Mouse (Mus musculus): ENCODE results near the gene Ralgapa1. TPM values are rescaled to one million over a fixed set of nuclear protein-coding genes. Genes with fewer than 3 reads are reported as not detected.
A peak's percentile ranks its signal among the peaks of the same experiment; 100 is the strongest.

Ralgapa1 gene
- polyA plus RNA-seq, 1 experiment from 2014 or later: 22.1 TPM

DNA sequence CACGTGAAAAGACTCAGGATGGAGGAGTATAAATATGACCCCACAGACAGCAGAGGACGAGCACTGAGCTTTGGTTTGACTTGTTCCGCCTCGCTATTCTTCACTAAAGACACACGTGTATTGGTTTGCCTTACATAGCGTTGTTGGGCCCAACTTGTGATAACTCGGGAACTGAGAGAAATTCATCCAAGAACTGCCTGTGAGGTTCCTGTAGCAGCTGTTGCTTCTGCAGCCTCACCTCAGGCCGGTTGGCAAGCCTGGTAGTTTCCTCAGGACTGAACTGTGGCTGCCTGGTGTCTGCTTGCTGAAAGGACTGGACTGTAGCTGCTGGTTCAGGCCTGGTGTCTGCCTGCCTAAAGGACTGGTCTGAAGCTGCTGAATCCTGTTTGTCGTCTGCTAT, 250.3 kb downstream of the Ralgapa1 start:
- Histone ChIP-seq H3K27ac (ENCODE audit: low read depth, low read length) (no peak overlapping the region), H3K4me1 (ENCODE audit: control insufficient read depth, insufficient read depth, low read length) (no peaks in the 10 kb centered on the region), H3K9ac (ENCODE audit: low read length) (no peak overlapping the region), H3K4me3 (ENCODE audit: low read depth, low read length) (no peak overlapping the region), H3K4me2 (ENCODE audit: low read depth) (no peak overlapping the region), H3K27me3 (ENCODE audit: control insufficient read depth, insufficient read depth, low read length) (no peaks in the 10 kb centered on the region), H3K36me3 (ENCODE audit: control insufficient read depth, insufficient read depth, low read length) (no peaks in the 10 kb centered on the region), H3K9me3 (ENCODE audit: control insufficient read depth, low read length) (no peaks in the 10 kb centered on the region)
- DNase-seq (ENCODE audit: low spot score): no peak
- no peak for ATAC-seq (ENCODE audit: insufficient read depth, low FRiP score, low TSS enrichment)
- WGBS: 90% methylated on average over 9 of the region's 9 CpGs

DNA sequence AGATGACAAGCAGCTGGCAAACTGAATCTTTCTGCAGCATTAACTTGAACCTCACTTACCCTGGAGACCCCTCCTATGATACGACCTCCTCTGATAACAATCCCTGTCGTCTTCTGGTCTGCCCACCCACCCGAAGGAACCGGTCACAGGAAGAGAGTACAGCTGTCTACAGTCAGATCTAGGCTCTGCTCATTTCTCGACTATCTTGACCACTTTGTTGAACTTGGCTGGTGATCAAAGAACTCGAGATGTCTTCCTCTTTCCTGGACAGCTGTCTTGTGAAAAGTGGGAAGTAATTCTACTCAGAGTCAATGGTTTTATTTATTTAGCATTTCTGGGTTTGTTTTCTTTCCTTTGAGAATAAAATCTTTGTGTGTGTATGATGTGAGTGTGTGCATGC, 251.3 kb downstream of the Ralgapa1 start:
- WGBS: 81% methylated on average over 6 of the region's 6 CpGs

DNA sequence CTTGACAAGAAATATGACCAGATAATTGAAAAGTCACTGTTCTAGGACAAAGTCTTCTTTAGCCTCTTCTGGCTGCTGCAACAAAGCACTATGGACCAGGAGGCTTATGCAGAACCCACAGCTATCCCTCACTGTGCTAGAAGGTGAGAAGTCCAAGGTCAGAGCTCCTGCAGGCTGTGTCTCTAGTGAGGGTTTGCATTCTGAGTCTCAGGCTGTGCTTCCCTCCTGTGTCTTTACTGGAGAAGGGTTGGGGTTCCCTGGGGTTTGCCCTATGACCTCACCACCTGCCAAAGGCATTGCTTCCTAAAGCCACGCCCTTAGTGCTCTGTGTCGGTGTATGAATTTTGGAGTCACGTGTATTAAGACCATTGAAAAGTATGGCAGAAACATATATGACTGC, 252.5 kb downstream of the Ralgapa1 start:
- Histone ChIP-seq H3K4me2 (ENCODE audit: low read depth) (no peak overlapping the region), H3K4me3 (ENCODE audit: low read depth, low read length) (no peak overlapping the region), H3K9ac (ENCODE audit: low read length) (no peak overlapping the region), H3K27ac (ENCODE audit: low read depth, low read length) (no peak overlapping the region), H3K36me3 (ENCODE audit: control insufficient read depth, insufficient read depth, low read length) (no peaks in the 10 kb centered on the region), H3K9me3 (ENCODE audit: control insufficient read depth, low read length) (no peaks in the 10 kb centered on the region), H3K4me1 (ENCODE audit: control insufficient read depth, insufficient read depth, low read length) (no peaks in the 10 kb centered on the region), H3K27me3 (ENCODE audit: control insufficient read depth, insufficient read depth, low read length) (no peaks in the 10 kb centered on the region)
- WGBS: 81% methylated on average over 3 of the region's 3 CpGs
- DNase-seq (ENCODE audit: low spot score) (no peak), ATAC-seq (ENCODE audit: insufficient read depth, low FRiP score, low TSS enrichment) (no peak)

More for the DNA sequence above, 251.3 kb downstream of the Ralgapa1 start:
- Histone ChIP-seq H3K4me3 (ENCODE audit: low read depth, low read length) (no peak overlapping the region), H3K4me2 (ENCODE audit: low read depth) (no peak overlapping the region), H3K36me3 (ENCODE audit: control insufficient read depth, insufficient read depth, low read length) (no peaks in the 10 kb centered on the region), H3K9ac (ENCODE audit: low read length) (no peak overlapping the region), H3K9me3 (ENCODE audit: control insufficient read depth, low read length) (no peaks in the 10 kb centered on the region), H3K27me3 (ENCODE audit: control insufficient read depth, insufficient read depth, low read length) (no peaks in the 10 kb centered on the region), H3K4me1 (ENCODE audit: control insufficient read depth, insufficient read depth, low read length) (no peaks in the 10 kb centered on the region), H3K27ac (ENCODE audit: low read depth, low read length) (no peak overlapping the region)
- no peak for DNase-seq (ENCODE audit: low spot score)
- no peak for ATAC-seq (ENCODE audit: insufficient read depth, low FRiP score, low TSS enrichment)

DNA sequence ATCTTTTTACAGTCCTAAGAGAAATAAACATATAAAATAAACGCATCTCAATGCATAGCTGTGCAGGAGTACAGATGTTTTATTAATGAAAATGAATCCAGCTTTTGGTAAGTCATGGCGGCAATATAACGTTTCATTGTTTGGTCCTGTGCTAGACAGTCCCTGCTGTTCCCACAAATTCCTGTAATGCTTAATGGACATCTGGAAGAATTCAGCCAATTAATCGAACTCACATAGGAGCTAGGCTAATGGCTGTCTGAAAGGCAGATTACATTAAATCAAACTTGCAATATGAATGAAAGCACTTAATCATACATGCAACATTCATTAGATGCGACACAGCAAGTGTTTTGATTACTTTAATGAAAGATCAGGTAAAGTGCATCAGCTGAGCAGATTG, 254.1 kb downstream of the Ralgapa1 start:
- H3K4me1 ChIP-seq (ENCODE audit: control insufficient read depth, insufficient read depth, low read length): no peaks in the 10 kb centered on the region
- H3K36me3 ChIP-seq (ENCODE audit: control insufficient read depth, insufficient read depth, low read length): no peaks in the 10 kb centered on the region
- no peak overlapping the region for H3K4me2 ChIP-seq (ENCODE audit: low read depth)
- ATAC-seq (ENCODE audit: insufficient read depth, low FRiP score, low TSS enrichment) (no peak), DNase-seq (ENCODE audit: low spot score) (no peak)
- no peaks in the 10 kb centered on the region for H3K9me3 ChIP-seq (ENCODE audit: control insufficient read depth, low read length)
- no peaks in the 10 kb centered on the region for H3K27me3 ChIP-seq (ENCODE audit: control insufficient read depth, insufficient read depth, low read length)
- 87% methylated on average over 5 of the region's 5 CpGs for WGBS
- no peak overlapping the region for H3K9ac ChIP-seq (ENCODE audit: low read length)
- no peak overlapping the region for H3K4me3 ChIP-seq (ENCODE audit: low read depth, low read length)
- H3K27ac ChIP-seq (ENCODE audit: low read depth, low read length): no peak overlapping the region

DNA sequence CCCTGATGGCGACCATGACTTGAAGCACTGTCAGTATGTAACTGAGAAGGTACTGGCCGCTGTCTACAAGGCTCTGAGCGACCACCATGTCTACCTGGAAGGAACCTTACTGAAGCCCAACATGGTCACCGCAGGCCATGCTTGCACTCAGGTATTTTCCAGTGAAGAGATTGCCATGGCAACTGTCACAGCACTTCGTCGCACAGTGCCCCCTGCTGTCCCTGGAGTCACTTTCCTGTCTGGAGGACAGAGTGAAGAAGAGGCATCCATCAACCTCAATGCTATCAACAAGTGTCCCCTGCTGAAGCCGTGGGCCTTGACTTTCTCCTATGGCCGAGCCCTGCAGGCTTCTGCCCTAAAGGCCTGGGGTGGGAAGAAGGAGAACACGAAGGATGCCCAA, 255.1 kb downstream of the Ralgapa1 start:
- H3K27me3 ChIP-seq (ENCODE audit: control insufficient read depth, insufficient read depth, low read length): no peaks in the 10 kb centered on the region

DNA sequence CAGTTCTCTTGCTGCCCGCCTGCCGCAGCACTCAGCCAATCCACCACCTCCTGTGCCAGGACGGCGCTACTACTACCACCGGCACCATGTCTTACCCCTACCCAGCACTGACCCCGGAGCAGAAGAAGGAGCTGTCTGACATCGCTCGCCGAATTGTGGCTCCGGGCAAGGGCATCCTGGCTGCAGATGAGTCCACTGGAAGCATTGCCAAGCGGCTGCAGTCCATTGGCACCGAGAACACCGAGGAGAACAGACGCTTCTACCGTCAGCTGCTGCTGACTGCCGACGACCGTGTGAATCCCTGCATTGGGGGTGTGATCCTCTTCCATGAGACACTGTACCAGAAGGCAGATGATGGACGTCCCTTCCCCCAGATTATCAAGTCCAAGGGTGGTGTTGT, 255.8 kb downstream of the Ralgapa1 start, which contains the start of gene Aldoart2:
Gene Aldoart2, plus strand, starts transcription at position 34 of the 400 bp plus-strand sequence.
- Histone ChIP-seq H3K36me3 (ENCODE audit: control insufficient read depth, insufficient read depth, low read length) (no peaks in the 10 kb centered on the region), H3K27ac (ENCODE audit: low read depth, low read length) (no peak within 1 kb of the TSS), H3K27me3 (ENCODE audit: control insufficient read depth, insufficient read depth, low read length) (no peaks in the 10 kb centered on the region), H3K4me1 (ENCODE audit: control insufficient read depth, insufficient read depth, low read length) (no peaks in the 10 kb centered on the region), H3K4me3 (ENCODE audit: low read depth, low read length) (no peak within 1 kb of the TSS), H3K9ac (ENCODE audit: low read length) (no peak within 1 kb of the TSS), H3K4me2 (ENCODE audit: low read depth) (no peak within 1 kb of the TSS), H3K9me3 (ENCODE audit: control insufficient read depth, low read length) (no peaks in the 10 kb centered on the region)
- DNase-seq (ENCODE audit: low spot score): no peak
- ATAC-seq (ENCODE audit: insufficient read depth, low FRiP score, low TSS enrichment): no peak
- WGBS: 97% methylated on average over 19 of the region's 19 CpGs

More for the DNA sequence above, 255.1 kb downstream of the Ralgapa1 start:
- H3K4me3 ChIP-seq (ENCODE audit: low read depth, low read length): no peak overlapping the region
- H3K9me3 ChIP-seq (ENCODE audit: control insufficient read depth, low read length): no peaks in the 10 kb centered on the region
- DNase-seq (ENCODE audit: low spot score): no peak
- no peaks in the 10 kb centered on the region for H3K4me1 ChIP-seq (ENCODE audit: control insufficient read depth, insufficient read depth, low read length)
- 72% methylated on average over 9 of the region's 9 CpGs for WGBS
- H3K4me2 ChIP-seq (ENCODE audit: low read depth): no peak overlapping the region
- no peaks in the 10 kb centered on the region for H3K36me3 ChIP-seq (ENCODE audit: control insufficient read depth, insufficient read depth, low read length)
- H3K27ac ChIP-seq (ENCODE audit: low read depth, low read length): no peak overlapping the region
- H3K9ac ChIP-seq (ENCODE audit: low read length): no peak overlapping the region
- no peak for ATAC-seq (ENCODE audit: insufficient read depth, low FRiP score, low TSS enrichment)

DNA sequence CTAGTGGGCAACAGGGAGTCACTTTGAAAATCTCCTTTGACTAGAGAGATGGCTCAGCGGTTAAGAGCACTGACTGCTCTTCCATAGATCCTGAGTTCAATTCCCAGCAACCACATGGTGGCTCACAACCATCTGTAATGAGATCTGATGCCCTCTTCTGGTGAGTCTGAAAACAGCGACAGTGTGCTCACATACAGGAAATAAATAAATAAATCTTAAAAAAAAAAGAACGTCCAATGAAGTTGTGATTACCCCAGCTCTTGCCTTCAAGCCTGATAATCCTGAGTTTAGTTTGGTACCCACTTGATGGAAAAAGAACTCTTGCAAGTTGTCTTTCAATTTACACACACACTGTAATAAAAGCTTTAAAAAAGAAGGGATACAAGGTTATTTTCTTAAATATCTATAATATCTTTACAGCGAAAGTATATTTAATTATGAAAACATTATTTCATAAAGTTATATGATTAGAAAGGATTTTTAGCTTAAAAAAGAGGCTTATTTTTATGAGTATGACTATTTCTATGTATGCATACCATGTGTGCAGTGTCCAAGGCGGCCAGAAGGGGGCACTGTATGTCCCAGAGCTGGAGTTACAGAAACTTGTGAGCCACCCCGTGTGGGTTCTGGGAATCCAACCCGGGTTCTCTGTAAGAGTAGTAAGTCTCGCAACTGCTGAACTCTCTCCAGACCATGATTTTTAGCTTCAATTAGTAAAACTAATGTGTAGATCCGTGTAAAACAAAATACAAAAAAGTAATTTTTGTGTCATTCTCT, 256.6 kb downstream of the Ralgapa1 start:
- WGBS: 87% methylated on average over 9 of the region's 9 CpGs
- Histone ChIP-seq H3K4me2 (ENCODE audit: low read depth) (no peak overlapping the region), H3K27me3 (ENCODE audit: control insufficient read depth, insufficient read depth, low read length) (no peaks in the 10 kb centered on the region), H3K36me3 (ENCODE audit: control insufficient read depth, insufficient read depth, low read length) (no peaks in the 10 kb centered on the region), H3K9ac (ENCODE audit: low read length) (no peak overlapping the region), H3K27ac (ENCODE audit: low read depth, low read length) (no peak overlapping the region), H3K4me1 (ENCODE audit: control insufficient read depth, insufficient read depth, low read length) (no peaks in the 10 kb centered on the region), H3K4me3 (ENCODE audit: low read depth, low read length) (no peak overlapping the region), H3K9me3 (ENCODE audit: control insufficient read depth, low read length) (no peaks in the 10 kb centered on the region)
- ATAC-seq (ENCODE audit: insufficient read depth, low FRiP score, low TSS enrichment) (no peak), DNase-seq (ENCODE audit: low spot score) (no peak)

DNA sequence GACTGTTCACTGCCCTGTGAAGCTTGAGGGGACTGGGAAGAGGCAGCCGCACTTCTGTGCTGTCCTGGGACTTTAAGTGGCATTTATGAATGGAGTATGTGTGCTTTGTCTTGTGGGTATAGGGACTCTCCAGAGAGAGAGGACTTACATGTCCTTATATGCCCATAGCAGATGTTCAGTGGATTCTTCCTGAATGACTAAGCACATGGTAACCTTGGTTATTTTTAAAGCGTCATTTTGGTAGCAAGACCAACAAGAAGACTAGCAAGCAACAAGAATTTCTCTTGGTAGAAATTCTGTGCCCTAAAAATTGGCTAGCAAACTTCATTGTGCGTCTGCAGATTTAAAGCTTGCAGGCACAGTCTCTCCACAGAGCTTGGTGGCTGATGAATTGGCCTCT, 257.2 kb downstream of the Ralgapa1 start:
- no peaks in the 10 kb centered on the region for H3K4me1 ChIP-seq (ENCODE audit: control insufficient read depth, insufficient read depth, low read length)
- H3K27me3 ChIP-seq (ENCODE audit: control insufficient read depth, insufficient read depth, low read length): no peaks in the 10 kb centered on the region
- no peak overlapping the region for H3K9ac ChIP-seq (ENCODE audit: low read length)
- no peak overlapping the region for H3K27ac ChIP-seq (ENCODE audit: low read depth, low read length)
- WGBS: 97% methylated on average over 3 of the region's 3 CpGs
- H3K9me3 ChIP-seq (ENCODE audit: control insufficient read depth, low read length): no peaks in the 10 kb centered on the region
- H3K36me3 ChIP-seq (ENCODE audit: control insufficient read depth, insufficient read depth, low read length): no peaks in the 10 kb centered on the region
- H3K4me2 ChIP-seq (ENCODE audit: low read depth): no peak overlapping the region
- H3K4me3 ChIP-seq (ENCODE audit: low read depth, low read length): no peak overlapping the region
- no peak for DNase-seq (ENCODE audit: low spot score)
- no peak for ATAC-seq (ENCODE audit: insufficient read depth, low FRiP score, low TSS enrichment)

DNA sequence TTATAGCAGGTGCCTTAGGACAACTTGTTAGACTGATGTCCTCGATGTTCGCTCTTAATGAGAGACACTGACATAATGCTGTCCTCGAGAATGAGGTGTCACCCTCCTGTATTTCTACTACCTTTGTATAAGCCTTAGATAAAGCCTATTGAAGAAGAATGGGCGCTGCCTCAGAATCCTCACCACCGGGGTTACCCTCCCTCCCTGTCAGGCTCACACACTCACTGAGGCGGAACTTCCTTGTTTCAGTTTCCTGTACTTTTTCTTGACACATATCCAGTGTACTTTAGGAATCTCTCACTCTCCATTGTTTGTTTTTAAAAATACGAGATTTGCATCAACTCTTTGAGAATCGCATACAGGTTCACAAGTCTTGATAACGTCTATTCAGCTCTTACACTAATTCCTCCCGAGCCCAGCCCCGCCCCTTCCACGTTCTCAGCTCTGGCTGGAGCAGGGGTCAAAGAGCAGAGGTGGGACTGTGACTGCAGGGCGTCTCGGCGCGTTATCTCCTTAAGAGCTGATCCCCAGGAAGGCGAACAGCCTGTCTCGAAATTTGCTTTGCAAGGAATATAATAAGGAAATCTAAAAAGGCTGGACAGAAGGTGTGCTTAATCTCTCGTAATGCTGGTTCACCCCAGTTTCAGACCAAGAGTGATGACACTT, 260.8 kb downstream of the Ralgapa1 start:
- DNase-seq (ENCODE audit: low spot score) (no peak), ATAC-seq (ENCODE audit: insufficient read depth, low FRiP score, low TSS enrichment) (no peak)
- no peak overlapping the region for H3K4me3 ChIP-seq (ENCODE audit: low read depth, low read length)
- no peaks in the 10 kb centered on the region for H3K4me1 ChIP-seq (ENCODE audit: control insufficient read depth, insufficient read depth, low read length)
- 16% methylated on average over 19 of the region's 19 CpGs for WGBS
- no peak overlapping the region for H3K27ac ChIP-seq (ENCODE audit: low read depth, low read length)
- H3K36me3 ChIP-seq (ENCODE audit: control insufficient read depth, insufficient read depth, low read length): no peaks in the 10 kb centered on the region
- H3K9me3 ChIP-seq (ENCODE audit: control insufficient read depth, low read length): no peaks in the 10 kb centered on the region
- peak overlapping the region; percentile 27 for H3K4me2 ChIP-seq (ENCODE audit: low read depth)
- H3K9ac ChIP-seq (ENCODE audit: low read length): 0 out of 2 replicates have a peak overlapping the region, but pooled peaks have one; percentile 3
- no peaks in the 10 kb centered on the region for H3K27me3 ChIP-seq (ENCODE audit: control insufficient read depth, insufficient read depth, low read length)

Measured in neural tube, embryonic 11.5 days (tissue).